ENCODE assay signal across 9 mouse cellular contexts in the genomic region with DNA sequence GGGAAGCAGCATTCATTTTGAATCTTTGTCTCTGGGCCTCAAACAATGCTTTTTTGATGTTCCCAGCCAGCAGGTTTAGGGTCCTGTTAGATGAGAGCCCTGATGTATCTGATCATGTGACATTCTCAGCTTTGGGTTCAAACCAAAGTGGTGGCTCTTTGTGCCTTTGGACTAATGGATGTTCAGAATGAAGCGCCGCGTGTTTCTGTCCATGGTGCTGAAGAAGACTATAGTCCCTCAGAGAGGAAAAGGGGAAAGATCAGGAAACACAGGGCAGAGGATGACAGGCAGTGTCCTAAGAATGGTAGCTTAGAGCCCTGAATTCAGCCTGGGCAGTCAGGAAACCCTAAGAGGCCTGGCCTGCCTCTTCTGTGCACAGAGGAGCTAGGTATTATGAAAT. TPM values are rescaled to one million over a fixed set of nuclear protein-coding genes. Genes with fewer than 3 reads are reported as not detected.
DNase-seq lines count a peak whose midpoint lies in the region; ATAC-seq and TF ChIP-seq lines count a peak whose summit lies in the region.
"Had no signal": no experiment of that assay in that cellular context is flagged by ENCODE, and none has a peak within 500 bp of the region (broad histone marks: within the 10 kb centered on the region; RNA-seq: fewer than 3 reads in every experiment).

No protein-coding gene starts in this region.

- no peaks in the 10 kb centered on the region for H3K9me3 ChIP-seq in hindbrain, embryonic 11.5 days (ENCODE audit: control insufficient read depth, low read length)
- H3K9me3 ChIP-seq in hindbrain, embryonic 16.5 days (ENCODE audit: control insufficient read depth, low read length), result no peaks in the 10 kb centered on the region
- H3K9me3 ChIP-seq in MEL (replicated peaks; ENCODE audit: insufficient read depth, low read length), result no peaks in the 10 kb centered on the region
- H3K9me3 ChIP-seq in limb, embryonic 14.5 days (ENCODE audit: control insufficient read depth, low read length), result no peaks in the 10 kb centered on the region
- H3K9me3 ChIP-seq: liver, embryonic 13.5 days had no signal

- H3K79me2 ChIP-seq in MEL (ENCODE audit: control insufficient read depth, insufficient read depth, low read length, poor library complexity), result no peaks in the 10 kb centered on the region

- H3K36me3 ChIP-seq in hindbrain, embryonic 11.5 days (ENCODE audit: control insufficient read depth, insufficient read depth, low read length), result no peaks in the 10 kb centered on the region
- H3K36me3 ChIP-seq in hindbrain, embryonic 16.5 days (ENCODE audit: control insufficient read depth, insufficient read depth, low read length), result no peaks in the 10 kb centered on the region
- H3K36me3 ChIP-seq in MEL (ENCODE audit: control insufficient read depth in 1 of 2, insufficient read depth in 2 of 2, low read length in 2 of 2), result no peaks in the 10 kb centered on the region
- H3K36me3 ChIP-seq in limb, embryonic 14.5 days (ENCODE audit: control insufficient read depth, insufficient read depth, low read length), result no peaks in the 10 kb centered on the region
- H3K36me3 ChIP-seq: liver, embryonic 13.5 days had no signal

- DNase-seq in hindbrain, embryonic 11.5 days (ENCODE audit: low spot score), result peak; percentile 72
- DNase-seq in MEL (ENCODE audit: low read depth, low spot score), result peak; percentile 66
- peak; percentile 86 for DNase-seq in embryo, embryonic 11 days
- peak; percentile 87 for DNase-seq in limb, embryonic 14.5 days (ENCODE audit: low spot score)
- peak; percentile 81 for DNase-seq in testis, postnatal 10 days (ENCODE audit: low spot score)
- no peak for DNase-seq in cerebellum, adult 18-20 months
- no peak for DNase-seq in right cerebral cortex, postnatal 25 days
- DNase-seq: liver, embryonic 13.5 days had no signal

- no peak overlapping the region for H3K9ac ChIP-seq in hindbrain, embryonic 11.5 days (ENCODE audit: low read depth, low read length)
- H3K9ac ChIP-seq in hindbrain, embryonic 16.5 days (ENCODE audit: low read depth, low read length), result no peak overlapping the region
- no peak overlapping the region for H3K9ac ChIP-seq in MEL (ENCODE audit: control insufficient read depth, low read depth, low read length, poor library complexity, severe bottlenecking)
- no peak overlapping the region for H3K9ac ChIP-seq in limb, embryonic 14.5 days (ENCODE audit: low read depth, low read length, severe bottlenecking)
- H3K9ac ChIP-seq: liver, embryonic 13.5 days had no signal

- H3K27ac ChIP-seq in hindbrain, embryonic 11.5 days (ENCODE audit: low read depth, low read length), result no peak overlapping the region
- no peak overlapping the region for H3K27ac ChIP-seq in hindbrain, embryonic 16.5 days (ENCODE audit: low read depth, low read length)
- no peak overlapping the region for H3K27ac ChIP-seq in MEL (ENCODE audit: control insufficient read depth, low read depth, low read length)
- H3K27ac ChIP-seq in limb, embryonic 14.5 days (replicated peaks; ENCODE audit: low read depth, low read length), result no peak overlapping the region
- H3K27ac ChIP-seq: liver, embryonic 13.5 days had no signal

- TF ChIP-seq POLR2A in MEL (IDR thresholded peaks at IDR 0.05; ENCODE audit: control insufficient read depth in 1 of 2, insufficient read depth in 1 of 2, low read depth in 1 of 2, low read length in 2 of 2, poor library complexity in 1 of 2), result no peak
- no peak for TF ChIP-seq POLR2A in limb, embryonic 14.5 days (IDR thresholded peaks at IDR 0.05; ENCODE audit: borderline replicate concordance, extremely low read depth, insufficient read depth, insufficient read length)

- no peak for ATAC-seq in hindbrain, embryonic 11.5 days (ENCODE audit: low FRiP score)
- ATAC-seq in hindbrain, embryonic 16.5 days, result no peak
- no peak for ATAC-seq in limb, embryonic 14.5 days (ENCODE audit: low FRiP score, low read depth)

- TF ChIP-seq RAD21 in MEL (IDR thresholded peaks at IDR 0.05; ENCODE audit: low read depth, low read length), result no peak

- H3K4me1 ChIP-seq in hindbrain, embryonic 11.5 days (replicated peaks; ENCODE audit: control insufficient read depth, insufficient read depth, low read length), result peaks cover 10% of the 10 kb centered on the region; the same call in 1 of the 2 replicates
- H3K4me1 ChIP-seq in hindbrain, embryonic 16.5 days (ENCODE audit: control insufficient read depth, insufficient read depth, low read depth, low read length), result peaks cover 15% of the 10 kb centered on the region
- no peaks in the 10 kb centered on the region for H3K4me1 ChIP-seq in MEL (ENCODE audit: control insufficient read depth in 1 of 2, insufficient read depth in 2 of 2, low read length in 2 of 2)
- peaks cover 14% of the 10 kb centered on the region for H3K4me1 ChIP-seq in limb, embryonic 14.5 days (ENCODE audit: control insufficient read depth, insufficient read depth, low read length)
- H3K4me1 ChIP-seq: liver, embryonic 13.5 days had no signal

- no peak overlapping the region for H3K4me3 ChIP-seq in hindbrain, embryonic 11.5 days (ENCODE audit: low read depth, low read length)
- no peak overlapping the region for H3K4me3 ChIP-seq in hindbrain, embryonic 16.5 days (ENCODE audit: low read length)
- no peak overlapping the region for H3K4me3 ChIP-seq in MEL (ENCODE audit: control insufficient read depth in 1 of 2, insufficient read depth in 1 of 2, low read depth in 2 of 2, low read length in 2 of 2)
- H3K4me3 ChIP-seq in limb, embryonic 14.5 days (replicated peaks; ENCODE audit: low read length), result no peak overlapping the region
- H3K4me3 ChIP-seq: liver, embryonic 13.5 days had no signal

- no peak for TF ChIP-seq EP300 in MEL (IDR thresholded peaks at IDR 0.05; ENCODE audit: low read depth in 1 of 2, low read length in 2 of 2)

- H3K27me3 ChIP-seq in hindbrain, embryonic 11.5 days (ENCODE audit: control insufficient read depth, insufficient read depth, low read length), result no peaks in the 10 kb centered on the region
- H3K27me3 ChIP-seq in hindbrain, embryonic 16.5 days (replicated peaks; ENCODE audit: control insufficient read depth, insufficient read depth, low read length), result no peaks in the 10 kb centered on the region
- no peaks in the 10 kb centered on the region; a peak in 2 of 4 replicates for H3K27me3 ChIP-seq in MEL (ENCODE audit: control insufficient read depth in 1 of 2, insufficient read depth in 2 of 2, low read length in 2 of 2)
- no peaks in the 10 kb centered on the region; the same call in 1 of the 2 replicates for H3K27me3 ChIP-seq in limb, embryonic 14.5 days (ENCODE audit: control insufficient read depth, insufficient read depth, low read length)

- no peak overlapping the region for H3K4me2 ChIP-seq in hindbrain, embryonic 11.5 days (replicated peaks; ENCODE audit: low read depth, low read length)
- no peak overlapping the region for H3K4me2 ChIP-seq in hindbrain, embryonic 16.5 days (ENCODE audit: low read length)
- no peak overlapping the region for H3K4me2 ChIP-seq in limb, embryonic 14.5 days (replicated peaks; ENCODE audit: low read depth, low read length, severe bottlenecking)
- H3K4me2 ChIP-seq: liver, embryonic 13.5 days had no signal

- no peak for TF ChIP-seq CTCF in MEL (IDR thresholded peaks at IDR 0.05 in 2 of 3, conservative IDR thresholded peaks at IDR 0.05 in 1 of 3; ENCODE audit: control insufficient read depth in 1 of 3, insufficient read depth in 1 of 3, low read depth in 2 of 3, low read length in 3 of 3, poor library complexity in 1 of 3, severe bottlenecking in 1 of 3)

- WGBS in hindbrain, embryonic 11.5 days, result 5% methylated on average over 3 of the region's 3 CpGs
- 18% methylated on average over 3 of the region's 3 CpGs for WGBS in hindbrain, embryonic 16.5 days
- WGBS in limb, embryonic 14.5 days, result 1% methylated on average over 3 of the region's 3 CpGs

TF ChIP-seq in MEL, 35 proteins besides CTCF, POLR2A, EP300 and RAD21:
- TF ChIP-seq MAX (IDR thresholded peaks at IDR 0.05; ENCODE audit: low read length) (0 out of 2 replicates have a peak, but pooled peaks have one; percentile 24), USF1 (IDR thresholded peaks at IDR 0.05; ENCODE audit: low read depth, low read length) (0 out of 2 replicates have a peak, but pooled peaks have one; percentile 7), MYB (IDR thresholded peaks at IDR 0.05; ENCODE audit: low read depth, low read length) (no peak), USF2 (IDR thresholded peaks at IDR 0.05; ENCODE audit: borderline replicate concordance in 1 of 2, insufficient read depth in 1 of 2, low read depth in 1 of 2, low read length in 2 of 2) (no peak), SIN3A (IDR thresholded peaks at IDR 0.05; ENCODE audit: low read length) (peak; percentile 49), MXI1 (IDR thresholded peaks at IDR 0.05; ENCODE audit: low read depth, low read length) (peak; percentile 54; the same call in 1 of the 2 replicates)

RNA-seq across cellular contexts. Expression of a gene that starts 56.2 kb away (rescaled TPM):
- polyA plus RNA-seq in hindbrain, embryonic 11.5 days (2014; fragmentation: Nextera tagmentation; extraction: Ambion mirVana), result 4.5 and 6.4 TPM in 2 replicates
- 9.5 and 20.7 TPM in 2 replicates for polyA plus RNA-seq in hindbrain, embryonic 16.5 days (2015; fragmentation: Nextera tagmentation; extraction: Ambion mirVana)
- total RNA-seq in MEL (2012; rRNA removed), result not detected in 2 replicates
- not detected for polyA plus RNA-seq in MEL (2012; ENCODE audit: insufficient read depth in 1 of 2, insufficient read length in 2 of 2, low read depth in 1 of 2, low replicate concordance in 2 of 2, missing spikeins in 1 of 2)
- polyA plus RNA-seq in limb, embryonic 14.5 days (2012; rRNA removed), result 0.83 and 1.1 TPM in 2 replicates
- polyA plus RNA-seq in limb, embryonic 14.5 days (2014; fragmentation: Nextera tagmentation; extraction: Ambion mirVana), result not detected in 2 replicates
- polyA plus RNA-seq: liver, embryonic 13.5 days had no signal

RNA-seq across cellular contexts. Expression of a gene that starts 57.6 kb away (rescaled TPM):
- polyA plus RNA-seq in hindbrain, embryonic 11.5 days (2014; fragmentation: Nextera tagmentation; extraction: Ambion mirVana), result 21.9 and 22.7 TPM in 2 replicates
- 16.4 and 19.3 TPM in 2 replicates for polyA plus RNA-seq in hindbrain, embryonic 16.5 days (2015; fragmentation: Nextera tagmentation; extraction: Ambion mirVana)
- 18.2 and 19.3 TPM in 2 replicates for total RNA-seq in MEL (2012; rRNA removed)
- polyA plus RNA-seq in MEL (2012; ENCODE audit: insufficient read depth in 1 of 2, insufficient read length in 2 of 2, low read depth in 1 of 2, low replicate concordance in 2 of 2, missing spikeins in 1 of 2), result 10 to 100 TPM in 1 of 2 experiments, not detected in 1; 26.5 TPM
- polyA plus RNA-seq in limb, embryonic 14.5 days (2012; rRNA removed), result 23.7 and 25.5 TPM in 2 replicates
- polyA plus RNA-seq in limb, embryonic 14.5 days (2014; fragmentation: Nextera tagmentation; extraction: Ambion mirVana), result 19.1 and 20.1 TPM in 2 replicates

RNA-seq across cellular contexts. Expression of a gene that starts 57.6 kb away (rescaled TPM):
- 56.2 and 67.4 TPM in 2 replicates for polyA plus RNA-seq in hindbrain, embryonic 11.5 days (2014; fragmentation: Nextera tagmentation; extraction: Ambion mirVana)
- 30.0 and 31.1 TPM in 2 replicates for polyA plus RNA-seq in hindbrain, embryonic 16.5 days (2015; fragmentation: Nextera tagmentation; extraction: Ambion mirVana)
- total RNA-seq in MEL (2012; rRNA removed), result 13.5 and 14.2 TPM in 2 replicates
- 10 to 100 TPM in 1 of 2 experiments, not detected in 1; 35.1 TPM for polyA plus RNA-seq in MEL (2012; ENCODE audit: insufficient read depth in 1 of 2, insufficient read length in 2 of 2, low read depth in 1 of 2, low replicate concordance in 2 of 2, missing spikeins in 1 of 2)
- polyA plus RNA-seq in limb, embryonic 14.5 days (2012; rRNA removed), result 30.6 and 32.5 TPM in 2 replicates
- 37.1 and 44.8 TPM in 2 replicates for polyA plus RNA-seq in limb, embryonic 14.5 days (2014; fragmentation: Nextera tagmentation; extraction: Ambion mirVana)

Comparison
In these comparisons a context has a peak if more than half of its experiments do, and no peak if none do; other contexts are left out.
1. DNase-seq: peak in hindbrain, embryonic 11.5 days (single experiment), MEL (single experiment), embryo, embryonic 11 days (single experiment), limb, embryonic 14.5 days (single experiment) and testis, postnatal 10 days (single experiment); none in cerebellum, adult 18-20 months (0 of 2) and right cerebral cortex, postnatal 25 days (single experiment).